Mouse (Mus musculus) neural tube, embryonic 14.5 days (tissue): ENCODE results near the gene Cars2. TPM values are rescaled to one million over a fixed set of nuclear protein-coding genes. Genes with fewer than 3 reads are reported as not detected.
"Not testable (repeated sequence)": the region's sequence is repeated elsewhere in the genome, so short reads cannot be mapped to it uniquely, and the experiment has no call there.

ENCODE experiments used
- ATAC-seq: fragments of 200-750 bp; cut with Nextera tagmentation; 2 replicates; pipeline ENCODE4 v1.8.0; 2017; ENCODE audit warnings: low read depth, mild to moderate bottlenecking, moderate TSS enrichment, moderate library complexity
- H3K27ac ChIP-seq: fragments of 300-500 bp; sonication (generic); 2 replicates; pipeline ENCODE4 v1.5.1; 2014; ENCODE audit warnings: low read depth, mild to moderate bottlenecking, control low read depth, low read length, moderate library complexity, mixed read lengths
- H3K27me3 ChIP-seq: fragments of 300-500 bp; sonication (generic); 2 replicates; pipeline ENCODE4 v1.6.1; 2014; ENCODE audit warnings: low read length; ENCODE audit not compliant: control insufficient read depth, insufficient read depth
- H3K36me3 ChIP-seq: fragments of 300-500 bp; sonication (generic); 2 replicates; pipeline ENCODE4 v1.6.1; 2014; ENCODE audit warnings: low read length, mixed read lengths; ENCODE audit not compliant: control insufficient read depth, insufficient read depth
- H3K4me1 ChIP-seq: fragments of 300-500 bp; sonication (generic); 2 replicates; pipeline ENCODE4 v1.6.1; 2014; ENCODE audit warnings: low read length; ENCODE audit not compliant: control insufficient read depth, insufficient read depth
- H3K4me2 ChIP-seq: fragments of 300-500 bp; sonication (generic); 2 replicates; pipeline ENCODE4 v1.6.1; 2014; ENCODE audit warnings: mild to moderate bottlenecking, low read depth, low read length, control low read depth
- H3K4me3 ChIP-seq: fragments of 300-500 bp; sonication (generic); 2 replicates; pipeline ENCODE4 v1.5.1; 2014; ENCODE audit warnings: low read depth, low read length, control low read depth, mixed read lengths
- H3K9ac ChIP-seq: fragments of 300-500 bp; sonication (generic); replicated peaks from 2 replicates; pipeline ENCODE4 v1.6.1; 2014; ENCODE audit warnings: low read depth, mild to moderate bottlenecking, control low read depth, low read length, mixed read lengths
- H3K9me3 ChIP-seq: fragments of 300-500 bp; sonication (generic); 2 replicates; pipeline ENCODE4 v1.6.1; 2016; ENCODE audit warnings: low read length; ENCODE audit not compliant: control insufficient read depth
- WGBS: fragments of 180-500 bp; shearing (Covaris S2); extraction: QIAGEN DNeasy Blood & Tissue Kit; methylation state at CpG from one replicate; pipeline ENCODE4 v1.1.7; 2014; 5-methylcytosine and 5-hydroxymethylcytosine counted together
- polyA plus RNA-seq: library from polyadenylated mRNA; unstranded; fragments of >200 nt; fragmentation: Nextera tagmentation; extraction: Ambion mirVana; gene quantifications from 2 replicates; pipeline ENCODE4 v1.2.1, GENCODE M21; 2014

Cars2 gene
- polyA plus RNA-seq, 1 experiment from 2014 or later = 27.6 TPM

DNA sequence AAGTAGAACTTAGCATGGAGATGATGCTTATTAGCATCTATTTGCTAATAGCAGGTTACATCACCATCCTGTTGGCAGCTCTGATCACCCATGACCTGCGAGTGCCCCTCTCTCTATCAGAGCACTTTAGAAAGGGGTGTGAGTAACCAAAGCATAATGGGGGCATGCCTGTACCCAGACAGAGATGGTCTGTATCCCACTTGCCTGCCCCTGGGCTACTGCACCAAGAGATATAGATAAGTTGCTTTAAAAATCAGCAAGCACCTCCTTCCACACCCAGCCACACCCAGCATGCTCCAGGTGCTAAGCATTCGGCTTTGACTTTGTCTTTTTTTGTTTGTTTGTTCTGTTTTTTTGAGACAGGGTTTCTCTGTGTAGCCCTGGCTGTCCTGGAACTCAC is 74.7 kb downstream of the Cars2 start:
- no peaks in the 10 kb centered on the region for H3K9me3 ChIP-seq
- H3K27me3 ChIP-seq = peaks cover 51% of the 10 kb centered on the region
- 9% methylated on average over 2 of the region's 2 CpGs for WGBS
- no peak overlapping the region for H3K27ac ChIP-seq
- H3K4me2 ChIP-seq = no peak overlapping the region
- peaks cover 9% of the 10 kb centered on the region for H3K4me1 ChIP-seq
- no peak for ATAC-seq
- H3K4me3 ChIP-seq = no peak overlapping the region
- H3K9ac ChIP-seq = no peak overlapping the region
- H3K36me3 ChIP-seq = no peaks in the 10 kb centered on the region

DNA sequence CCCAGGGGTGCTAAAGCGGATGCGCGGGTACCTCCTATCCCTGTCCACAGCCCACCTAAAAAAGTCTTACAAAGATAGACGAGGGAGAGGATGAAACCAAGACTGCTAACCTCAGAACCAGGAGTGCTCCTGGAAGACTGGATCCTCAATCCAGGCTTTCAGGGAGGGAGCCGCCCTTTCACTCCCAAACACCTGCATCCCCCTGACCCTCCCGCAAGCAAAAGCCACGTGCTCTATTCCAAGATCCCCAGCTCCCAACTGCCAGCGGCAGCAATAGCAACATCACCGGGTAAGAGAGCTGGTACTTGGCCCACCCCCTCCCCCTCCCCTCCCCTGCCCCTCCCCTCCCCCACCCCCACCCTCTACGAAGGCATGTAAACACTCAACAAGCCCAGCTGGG is 75.2 kb downstream of the Cars2 start:
- Histone ChIP-seq H3K4me3 (no peak overlapping the region), H3K9ac (no peak overlapping the region), H3K27me3 (peaks cover 49% of the 10 kb centered on the region), H3K4me1 (peaks cover 9% of the 10 kb centered on the region), H3K27ac (no peak overlapping the region), H3K9me3 (no peaks in the 10 kb centered on the region), H3K36me3 (no peaks in the 10 kb centered on the region), H3K4me2 (no peak overlapping the region)
- WGBS = 4% methylated on average over 9 of the region's 10 CpGs
- ATAC-seq = no peak

DNA sequence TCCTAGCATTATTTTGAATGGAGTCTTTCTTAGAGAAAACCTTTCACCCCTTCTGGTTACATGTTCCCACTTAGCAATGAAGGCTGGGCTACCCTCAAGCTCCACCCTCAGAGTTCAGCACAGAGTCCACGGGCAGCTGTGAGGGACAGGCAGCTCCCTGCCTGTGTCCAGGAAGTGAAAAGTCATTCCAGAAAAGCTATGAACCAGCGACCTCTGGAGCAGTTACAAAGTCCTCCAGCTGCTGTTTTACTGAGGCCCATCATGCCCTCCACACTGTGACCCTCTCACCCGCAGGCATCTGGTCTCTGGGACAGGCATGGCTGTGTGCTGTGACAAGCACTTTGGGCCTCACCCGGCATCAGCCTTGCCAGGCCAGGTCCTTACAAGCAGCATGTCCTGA is 77.5 kb downstream of the Cars2 start:
- Histone ChIP-seq H3K9ac (no peak overlapping the region), H3K9me3 (no peaks in the 10 kb centered on the region), H3K36me3 (no peaks in the 10 kb centered on the region), H3K4me3 (no peak overlapping the region), H3K4me1 (peaks cover 5% of the 10 kb centered on the region), H3K27me3 (peaks cover 34% of the 10 kb centered on the region), H3K4me2 (no peak overlapping the region), H3K27ac (no peak overlapping the region)
- no peak for ATAC-seq
- 32% methylated on average over 4 of the region's 4 CpGs for WGBS

DNA sequence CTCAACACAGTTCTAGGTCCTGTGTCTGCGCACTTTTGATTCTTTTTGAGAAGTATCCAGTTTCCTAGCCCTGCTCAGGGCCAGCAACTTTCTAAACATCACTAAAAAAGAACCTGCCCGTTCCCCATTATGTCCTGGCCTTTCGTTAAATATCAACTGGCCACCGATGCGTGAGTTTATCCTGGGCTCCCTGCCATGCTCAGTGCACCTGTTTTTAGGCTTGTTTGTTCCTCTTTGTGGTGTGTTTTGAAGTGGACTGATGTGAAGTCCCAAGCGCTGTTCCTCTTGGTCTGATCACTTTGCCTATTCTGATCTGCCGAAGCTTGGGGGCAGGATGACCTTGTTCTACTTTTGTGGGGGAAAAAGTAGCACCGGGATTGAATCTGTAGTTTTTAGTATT is 79.3 kb downstream of the Cars2 start:
- 51% methylated on average over 8 of the region's 8 CpGs for WGBS
- no peak overlapping the region for H3K27ac ChIP-seq
- H3K36me3 ChIP-seq = no peaks in the 10 kb centered on the region
- H3K9ac ChIP-seq = no peak overlapping the region
- no peaks in the 10 kb centered on the region for H3K4me1 ChIP-seq
- H3K4me3 ChIP-seq = no peak overlapping the region
- no peak overlapping the region for H3K4me2 ChIP-seq
- peaks cover 20% of the 10 kb centered on the region for H3K27me3 ChIP-seq
- no peak for ATAC-seq
- no peaks in the 10 kb centered on the region for H3K9me3 ChIP-seq

DNA sequence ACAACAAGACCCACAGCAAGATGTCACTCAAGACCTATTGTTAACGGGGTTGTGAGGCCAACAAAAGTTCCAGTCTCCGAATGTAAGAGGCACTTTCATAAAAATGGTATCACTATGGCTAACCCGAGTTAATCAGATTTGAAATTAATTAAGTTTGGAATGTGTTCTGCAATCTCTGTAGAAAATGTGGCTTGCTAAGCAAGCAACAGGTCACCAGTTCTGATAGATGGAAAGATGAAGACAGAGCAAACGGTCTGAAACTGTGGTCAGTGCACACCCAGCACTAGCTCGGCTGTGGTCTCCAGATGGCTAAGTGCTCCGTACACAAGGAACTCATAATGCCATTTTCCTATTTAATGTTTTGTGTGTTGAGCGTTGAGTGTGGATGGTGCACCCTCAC is 79.9 kb downstream of the Cars2 start:
- H3K36me3 ChIP-seq = no peaks in the 10 kb centered on the region
- H3K27ac ChIP-seq = no peak overlapping the region
- no peak overlapping the region for H3K4me3 ChIP-seq
- H3K9ac ChIP-seq = no peak overlapping the region
- peaks cover 14% of the 10 kb centered on the region for H3K27me3 ChIP-seq
- no peaks in the 10 kb centered on the region for H3K4me1 ChIP-seq
- 80% methylated on average over 7 of the region's 7 CpGs for WGBS
- H3K4me2 ChIP-seq = no peak overlapping the region
- no peaks in the 10 kb centered on the region for H3K9me3 ChIP-seq
- no peak for ATAC-seq

DNA sequence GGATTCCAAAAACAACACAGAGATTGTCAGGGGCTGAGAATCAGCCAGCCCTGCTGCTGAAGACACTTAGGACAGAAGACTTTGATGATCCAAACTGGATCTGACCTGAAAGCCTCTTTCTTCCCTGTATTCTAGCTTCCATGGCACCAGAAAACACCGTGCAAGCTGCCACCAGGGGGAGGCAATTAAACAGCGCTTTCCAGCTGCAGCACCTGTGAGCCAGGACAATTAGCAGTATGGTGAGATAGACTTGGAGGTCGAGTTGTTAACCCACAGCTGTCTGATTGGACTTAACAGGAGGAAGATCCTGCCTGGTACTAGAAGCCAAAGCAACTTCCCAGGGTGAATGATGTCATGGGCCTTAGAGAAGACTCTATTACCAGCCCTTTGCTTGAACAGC is 81.5 kb downstream of the Cars2 start:
- no peak overlapping the region for H3K27ac ChIP-seq
- H3K9ac ChIP-seq = no peak overlapping the region
- 0% methylated on average over 3 of the region's 3 CpGs for WGBS
- no peak overlapping the region for H3K4me2 ChIP-seq
- no peak for ATAC-seq
- no peaks in the 10 kb centered on the region for H3K27me3 ChIP-seq
- no peak overlapping the region for H3K4me3 ChIP-seq
- H3K4me1 ChIP-seq = no peaks in the 10 kb centered on the region
- no peaks in the 10 kb centered on the region for H3K36me3 ChIP-seq
- no peaks in the 10 kb centered on the region for H3K9me3 ChIP-seq

DNA sequence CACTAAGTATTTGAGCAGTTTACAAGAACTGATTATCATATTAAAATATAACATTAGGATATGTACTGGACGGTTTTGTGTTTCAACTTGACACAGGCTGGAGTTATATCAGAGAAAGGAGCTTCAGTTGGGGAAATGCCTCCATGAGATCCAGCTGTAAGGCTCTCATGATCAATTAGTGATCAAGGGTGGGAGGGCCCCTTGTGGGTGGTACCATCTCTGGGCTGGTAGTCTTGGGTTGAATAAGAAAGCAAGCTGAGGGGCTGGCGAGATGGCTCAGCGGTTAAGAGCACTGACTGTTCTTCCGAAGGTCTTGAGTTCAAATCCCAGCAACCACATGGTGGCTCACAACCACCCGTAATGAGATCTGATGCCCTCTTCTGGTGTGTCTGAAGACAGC is 84.1 kb downstream of the Cars2 start:
- H3K4me3 ChIP-seq, H3K27me3 ChIP-seq, H3K9me3 ChIP-seq, ATAC-seq, H3K27ac ChIP-seq, H3K4me1 ChIP-seq, H3K9ac ChIP-seq, H3K36me3 ChIP-seq, H3K4me2 ChIP-seq: not testable (repeated sequence)
- 83% methylated on average over 4 of the region's 5 CpGs for WGBS

DNA sequence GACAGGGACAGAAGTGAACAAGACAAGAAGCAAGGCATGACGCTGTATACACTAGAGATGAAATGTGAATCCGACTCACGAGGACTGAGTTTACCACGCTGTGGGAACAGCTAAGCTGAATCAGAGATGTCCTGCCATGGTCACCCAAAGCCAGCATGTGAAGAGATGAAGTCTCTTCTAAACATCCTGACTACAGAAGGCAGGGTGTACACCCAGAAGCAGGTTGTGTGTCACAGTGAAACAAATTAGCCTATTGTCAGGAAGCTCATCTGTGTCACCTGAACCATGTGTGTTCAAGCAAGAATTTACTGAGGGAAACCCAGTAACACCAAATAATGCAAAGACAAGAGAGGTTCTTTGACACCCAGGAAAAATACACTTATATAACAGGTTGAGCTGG is 85.0 kb downstream of the Cars2 start:
- H3K27ac ChIP-seq = no peak overlapping the region
- no peaks in the 10 kb centered on the region for H3K4me1 ChIP-seq
- H3K4me3 ChIP-seq = no peak overlapping the region
- H3K27me3 ChIP-seq = no peaks in the 10 kb centered on the region
- no peak for ATAC-seq
- no peaks in the 10 kb centered on the region for H3K36me3 ChIP-seq
- H3K4me2 ChIP-seq = no peak overlapping the region
- WGBS = 94% methylated on average over 4 of the region's 4 CpGs
- H3K9me3 ChIP-seq = no peaks in the 10 kb centered on the region
- no peak overlapping the region for H3K9ac ChIP-seq

DNA sequence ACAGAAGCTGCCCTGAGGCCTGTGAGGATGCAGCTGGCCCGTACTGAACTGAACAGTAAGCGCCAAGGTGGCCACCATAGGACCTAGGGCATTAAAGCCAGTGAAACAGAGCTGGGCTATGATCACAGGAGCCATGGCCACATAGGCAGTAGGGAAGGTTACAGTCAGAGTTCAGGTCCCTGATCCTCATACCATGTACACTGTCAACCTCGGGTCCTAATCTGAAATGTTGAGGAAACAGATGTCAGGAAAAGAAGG is 85.9 kb downstream of the Cars2 start:
- no peaks in the 10 kb centered on the region for H3K9me3 ChIP-seq
- no peak overlapping the region for H3K4me2 ChIP-seq
- H3K36me3 ChIP-seq = no peaks in the 10 kb centered on the region
- no peak for ATAC-seq
- no peak overlapping the region for H3K27ac ChIP-seq
- H3K4me3 ChIP-seq = no peak overlapping the region
- H3K4me1 ChIP-seq = no peaks in the 10 kb centered on the region
- WGBS = 89% methylated on average over 3 of the region's 3 CpGs
- H3K9ac ChIP-seq = no peak overlapping the region
- no peaks in the 10 kb centered on the region for H3K27me3 ChIP-seq
